Mouse (Mus musculus): ENCODE measurements around the gene Gm29776. TPM values are rescaled to one million over a fixed set of nuclear protein-coding genes. Genes with fewer than 3 reads are reported as not detected.

Gm29776 gene
- polyA plus RNA-seq (2014; fragmentation: Illumina TruSeq; extraction: RNeasy Lipid Tissue Mini Kit (QIAGEN cat#74804); ENCODE audit: low read depth, low replicate concordance) = not detected

DNA sequence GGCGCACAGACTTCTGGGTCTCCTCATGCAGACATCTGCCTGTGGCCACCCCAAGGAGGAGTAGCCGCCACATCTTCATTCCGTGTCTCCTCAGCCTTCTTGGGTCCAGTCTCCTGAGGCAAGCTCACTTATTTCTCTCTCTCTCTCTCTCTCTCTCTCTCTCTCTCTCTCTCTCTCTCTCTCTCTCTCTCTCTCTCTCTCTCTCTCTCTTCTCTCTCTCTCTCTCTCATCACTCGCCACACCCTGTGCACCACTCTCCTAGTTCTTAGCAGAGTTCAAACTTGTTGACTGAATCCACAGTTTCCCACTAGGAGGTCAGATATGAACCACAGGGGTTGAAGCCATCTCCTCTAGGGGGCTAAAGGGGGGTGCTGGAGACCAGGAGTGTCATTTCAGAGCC, at the start of gene Gm29776:
Gene Gm29776, minus strand, starts transcription at position 101 of the 400 bp plus-strand sequence.

DNA sequence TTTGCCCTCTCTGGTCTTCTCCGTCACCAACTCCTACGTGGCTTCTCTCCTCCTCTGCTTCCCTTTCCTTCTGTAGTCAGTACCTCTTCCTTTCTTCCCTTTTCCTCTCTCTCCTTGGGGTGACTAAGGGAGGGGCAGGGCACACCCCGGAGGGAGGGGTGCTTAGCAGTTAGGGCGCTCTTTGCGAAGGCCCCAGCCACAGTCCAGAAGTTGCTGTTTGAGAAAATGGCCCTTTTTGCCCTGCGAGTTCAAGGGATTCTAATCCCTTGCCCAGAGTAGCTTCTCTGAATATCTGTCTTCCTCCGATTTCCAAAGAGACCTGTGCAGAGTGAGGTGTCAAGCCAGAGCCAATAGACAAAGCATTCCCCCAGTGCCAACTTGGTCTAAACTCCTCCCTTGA, 13.4 kb upstream of the Gm29776 start, which contains the start of gene Cebpe:
Gene Cebpe, minus strand, starts transcription at position 101 of the 400 bp plus-strand sequence.

DNA sequence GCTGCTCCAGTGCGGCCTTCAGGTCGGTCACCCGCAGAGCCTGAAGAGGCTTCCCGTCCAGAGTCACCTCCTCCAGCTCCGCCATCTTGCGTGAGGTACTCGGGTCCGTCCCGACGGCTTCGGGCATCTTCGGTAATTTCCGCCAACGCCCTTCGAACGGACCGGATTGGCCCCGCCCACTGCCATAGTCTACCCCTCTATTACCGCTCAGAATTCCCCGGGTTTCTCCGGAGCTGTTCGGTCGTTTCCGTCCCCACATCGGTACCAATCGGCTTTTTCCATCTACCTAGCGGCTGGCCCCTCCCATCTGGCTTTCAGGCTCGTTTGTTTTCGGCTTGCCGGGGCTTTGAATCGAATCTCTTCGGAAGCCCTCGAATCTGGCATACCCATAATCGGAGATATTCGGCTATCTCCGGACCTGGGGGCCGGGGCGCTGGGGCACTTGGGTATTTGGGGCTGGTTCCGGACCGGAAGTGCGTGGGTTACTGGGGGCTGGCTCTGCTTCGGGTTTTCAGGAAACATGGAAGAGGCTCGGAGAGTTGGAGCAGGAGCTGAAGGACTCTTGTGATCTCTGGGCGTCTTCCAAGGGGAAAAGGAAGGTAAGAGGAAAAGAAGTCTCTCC, 12.0 kb downstream of the Gm29776 start, which contains the start of gene Acin1:
Gene Acin1, minus strand, starts transcription at position 410 of the 622 bp plus-strand sequence.

DNA sequence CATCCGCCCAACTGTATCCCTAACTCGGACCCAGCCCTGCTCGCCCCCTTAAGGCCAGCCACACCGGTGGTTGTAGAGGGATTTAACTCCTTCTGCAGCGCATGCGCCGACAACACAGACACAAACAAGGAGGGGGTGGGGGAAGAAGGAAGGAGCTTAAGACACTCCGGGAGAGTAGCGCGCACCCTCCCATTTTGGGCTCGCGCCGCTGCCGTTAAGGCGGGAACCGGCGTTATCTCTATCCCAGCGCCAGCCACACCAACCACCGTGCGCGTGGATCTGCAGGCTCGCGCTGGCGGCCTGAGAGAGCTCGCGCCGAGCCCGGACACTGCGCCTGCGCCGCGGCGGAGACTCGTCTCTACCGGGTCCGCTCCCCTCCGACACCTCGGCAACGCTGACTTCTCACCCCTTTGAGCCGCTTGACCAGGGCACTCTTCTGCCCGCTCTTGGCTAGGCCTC, 12.5 kb downstream of the Gm29776 start, which contains the start of gene 1700123O20Rik:
Gene 1700123O20Rik, plus strand, starts transcription at position 154 of the 459 bp plus-strand sequence.

Other genes with a start within 250 kb of the Gm29776 start
- 2.3 TPM for gene Lrp10, start 234.7 kb downstream of the Gm29776 start, polyA plus RNA-seq (2014; fragmentation: Illumina TruSeq; extraction: RNeasy Lipid Tissue Mini Kit (QIAGEN cat#74804); ENCODE audit: low read depth, low replicate concordance)
- not detected for gene Rem2, start 222.7 kb downstream of the Gm29776 start, polyA plus RNA-seq (2014; fragmentation: Illumina TruSeq; extraction: RNeasy Lipid Tissue Mini Kit (QIAGEN cat#74804); ENCODE audit: low read depth, low replicate concordance)
- gene Prmt5, start 181.3 kb downstream of the Gm29776 start, polyA plus RNA-seq (2014; fragmentation: Illumina TruSeq; extraction: RNeasy Lipid Tissue Mini Kit (QIAGEN cat#74804); ENCODE audit: low read depth, low replicate concordance) = 9.2 TPM
- gene Haus4, start 144.2 kb downstream of the Gm29776 start, polyA plus RNA-seq (2014; fragmentation: Illumina TruSeq; extraction: RNeasy Lipid Tissue Mini Kit (QIAGEN cat#74804); ENCODE audit: low read depth, low replicate concordance) = 2.4 TPM
- gene Ajuba, start 121.3 kb downstream of the Gm29776 start, polyA plus RNA-seq (2014; fragmentation: Illumina TruSeq; extraction: RNeasy Lipid Tissue Mini Kit (QIAGEN cat#74804); ENCODE audit: low read depth, low replicate concordance) = 5.1 TPM
- 0.93 TPM for gene 4931414P19Rik, start 92.8 kb downstream of the Gm29776 start, polyA plus RNA-seq (2014; fragmentation: Illumina TruSeq; extraction: RNeasy Lipid Tissue Mini Kit (QIAGEN cat#74804); ENCODE audit: low read depth, low replicate concordance)
- 7.7 TPM for gene Psmb5, start 80.8 kb downstream of the Gm29776 start, polyA plus RNA-seq (2014; fragmentation: Illumina TruSeq; extraction: RNeasy Lipid Tissue Mini Kit (QIAGEN cat#74804); ENCODE audit: low read depth, low replicate concordance)
- not detected for gene Psmb11, start 77.4 kb downstream of the Gm29776 start, polyA plus RNA-seq (2014; fragmentation: Illumina TruSeq; extraction: RNeasy Lipid Tissue Mini Kit (QIAGEN cat#74804); ENCODE audit: low read depth, low replicate concordance)
- not detected for gene Gm17606, start 57.9 kb downstream of the Gm29776 start, polyA plus RNA-seq (2014; fragmentation: Illumina TruSeq; extraction: RNeasy Lipid Tissue Mini Kit (QIAGEN cat#74804); ENCODE audit: low read depth, low replicate concordance)
- gene Cdh24, start 57.5 kb downstream of the Gm29776 start, polyA plus RNA-seq (2014; fragmentation: Illumina TruSeq; extraction: RNeasy Lipid Tissue Mini Kit (QIAGEN cat#74804); ENCODE audit: low read depth, low replicate concordance) = not detected
- 13.9 TPM for gene 1700123O20Rik, start 12.6 kb downstream of the Gm29776 start, polyA plus RNA-seq (2014; fragmentation: Illumina TruSeq; extraction: RNeasy Lipid Tissue Mini Kit (QIAGEN cat#74804); ENCODE audit: low read depth, low replicate concordance)
- 40.7 TPM for gene Acin1, start 11.9 kb downstream of the Gm29776 start, polyA plus RNA-seq (2014; fragmentation: Illumina TruSeq; extraction: RNeasy Lipid Tissue Mini Kit (QIAGEN cat#74804); ENCODE audit: low read depth, low replicate concordance)
- gene Cebpe, start 13.3 kb upstream of the Gm29776 start, polyA plus RNA-seq (2014; fragmentation: Illumina TruSeq; extraction: RNeasy Lipid Tissue Mini Kit (QIAGEN cat#74804); ENCODE audit: low read depth, low replicate concordance) = not detected
- 0.82 TPM for gene Slc7a8, start 83.1 kb upstream of the Gm29776 start, polyA plus RNA-seq (2014; fragmentation: Illumina TruSeq; extraction: RNeasy Lipid Tissue Mini Kit (QIAGEN cat#74804); ENCODE audit: low read depth, low replicate concordance)
- gene Rnf212b, start 115.3 kb upstream of the Gm29776 start, polyA plus RNA-seq (2014; fragmentation: Illumina TruSeq; extraction: RNeasy Lipid Tissue Mini Kit (QIAGEN cat#74804); ENCODE audit: low read depth, low replicate concordance) = not detected
- gene Homez, start 172.1 kb upstream of the Gm29776 start, polyA plus RNA-seq (2014; fragmentation: Illumina TruSeq; extraction: RNeasy Lipid Tissue Mini Kit (QIAGEN cat#74804); ENCODE audit: low read depth, low replicate concordance) = 3.0 TPM
- 4.6 TPM for gene Ppp1r3e, start 178.7 kb upstream of the Gm29776 start, polyA plus RNA-seq (2014; fragmentation: Illumina TruSeq; extraction: RNeasy Lipid Tissue Mini Kit (QIAGEN cat#74804); ENCODE audit: low read depth, low replicate concordance)
- 7.7 TPM for gene Bcl2l2, start 184.5 kb upstream of the Gm29776 start, polyA plus RNA-seq (2014; fragmentation: Illumina TruSeq; extraction: RNeasy Lipid Tissue Mini Kit (QIAGEN cat#74804); ENCODE audit: low read depth, low replicate concordance)
- not detected for gene Gm20521, start 184.6 kb upstream of the Gm29776 start, polyA plus RNA-seq (2014; fragmentation: Illumina TruSeq; extraction: RNeasy Lipid Tissue Mini Kit (QIAGEN cat#74804); ENCODE audit: low read depth, low replicate concordance)
- gene Pabpn1, start 193.7 kb upstream of the Gm29776 start, polyA plus RNA-seq (2014; fragmentation: Illumina TruSeq; extraction: RNeasy Lipid Tissue Mini Kit (QIAGEN cat#74804); ENCODE audit: low read depth, low replicate concordance) = 42.0 TPM
- gene Slc22a17, start 214.3 kb upstream of the Gm29776 start, polyA plus RNA-seq (2014; fragmentation: Illumina TruSeq; extraction: RNeasy Lipid Tissue Mini Kit (QIAGEN cat#74804); ENCODE audit: low read depth, low replicate concordance) = not detected
- not detected for gene Efs, start 227.3 kb upstream of the Gm29776 start, polyA plus RNA-seq (2014; fragmentation: Illumina TruSeq; extraction: RNeasy Lipid Tissue Mini Kit (QIAGEN cat#74804); ENCODE audit: low read depth, low replicate concordance)
- gene Il25, start 233.9 kb upstream of the Gm29776 start, polyA plus RNA-seq (2014; fragmentation: Illumina TruSeq; extraction: RNeasy Lipid Tissue Mini Kit (QIAGEN cat#74804); ENCODE audit: low read depth, low replicate concordance) = not detected
- not detected for gene Cmtm5, start 237.4 kb upstream of the Gm29776 start, polyA plus RNA-seq (2014; fragmentation: Illumina TruSeq; extraction: RNeasy Lipid Tissue Mini Kit (QIAGEN cat#74804); ENCODE audit: low read depth, low replicate concordance)